Mouse (Mus musculus): Measurements from ENCODE around the gene Hdhd3. TPM values are rescaled to one million over a fixed set of nuclear protein-coding genes. Genes with fewer than 3 reads are reported as not detected.
"Not testable (repeated sequence)": the region's sequence is repeated elsewhere in the genome, so short reads cannot be mapped to it uniquely, and the experiment has no call there.

The Hdhd3 gene
- polyA plus RNA-seq, 1 experiment, result 26.8 TPM

DNA sequence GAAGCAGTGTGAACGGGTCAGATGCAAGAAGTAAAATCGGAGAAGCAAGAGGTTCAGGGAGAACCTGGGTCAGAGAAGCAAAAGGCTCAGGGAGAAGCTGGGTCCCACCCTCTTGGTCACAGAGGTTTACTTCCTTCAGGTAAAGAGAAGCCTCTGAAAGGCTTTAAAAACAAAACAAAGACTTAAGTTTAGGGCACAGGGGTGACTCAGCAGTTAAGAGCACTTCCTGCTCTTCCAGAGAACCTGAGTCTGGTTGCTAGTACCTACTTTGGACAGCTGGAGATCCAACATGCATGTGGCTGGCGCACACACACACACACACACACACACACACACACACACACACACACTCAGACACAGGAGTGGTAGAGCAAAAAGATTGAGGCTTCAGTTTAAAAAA, 18.3 kb downstream of the Hdhd3 start:
- H3K36me3 ChIP-seq (ENCODE audit: control insufficient read depth, insufficient read depth), result no peaks in the 10 kb centered on the region
- H3K4me2 ChIP-seq (ENCODE audit: low read depth), result no peak overlapping the region
- H3K4me3 ChIP-seq, result no peak overlapping the region
- no peaks in the 10 kb centered on the region for H3K27me3 ChIP-seq (ENCODE audit: control insufficient read depth, insufficient read depth, insufficient read length)
- H3K79me2 ChIP-seq (ENCODE audit: control insufficient read depth, insufficient read depth), result no peaks in the 10 kb centered on the region
- no peak overlapping the region for H3ac ChIP-seq (ENCODE audit: control insufficient read depth, insufficient read length)
- TF ChIP-seq MYOG (IDR thresholded peaks at IDR 0.05; ENCODE audit: control insufficient read depth in 1 of 3, insufficient read depth in 1 of 3, insufficient read length in 2 of 3, low read depth in 2 of 3) (no peak), MYOD1 (IDR thresholded peaks at IDR 0.05; ENCODE audit: control insufficient read depth in 1 of 3, insufficient read length in 2 of 3, low read depth in 2 of 3) (no peak), MAX (IDR thresholded peaks at IDR 0.05; ENCODE audit: low read depth) (no peak), POLR2A (IDR thresholded peaks at IDR 0.05; ENCODE audit: insufficient read length, low read depth) (no peak), REST (IDR thresholded peaks at IDR 0.05; ENCODE audit: insufficient read depth, insufficient read length) (no peak), SRF (IDR thresholded peaks at IDR 0.05; ENCODE audit: control insufficient read depth, insufficient read length, low read depth) (no peak), TCF12 (IDR thresholded peaks at IDR 0.05; ENCODE audit: insufficient read depth, poor library complexity, severe bottlenecking) (no peak), POLR2AphosphoS2 (IDR thresholded peaks at IDR 0.05; ENCODE audit: insufficient read length, low read depth) (no peak), E2F4 (IDR thresholded peaks at IDR 0.05; ENCODE audit: insufficient read depth) (no peak), USF1 (IDR thresholded peaks at IDR 0.05; ENCODE audit: low read depth) (no peak), CEBPB (IDR thresholded peaks at IDR 0.05; ENCODE audit: insufficient read depth, poor library complexity, severe bottlenecking) (no peak), TCF3 (IDR thresholded peaks at IDR 0.05; ENCODE audit: insufficient read length, low read depth) (no peak)

DNA sequence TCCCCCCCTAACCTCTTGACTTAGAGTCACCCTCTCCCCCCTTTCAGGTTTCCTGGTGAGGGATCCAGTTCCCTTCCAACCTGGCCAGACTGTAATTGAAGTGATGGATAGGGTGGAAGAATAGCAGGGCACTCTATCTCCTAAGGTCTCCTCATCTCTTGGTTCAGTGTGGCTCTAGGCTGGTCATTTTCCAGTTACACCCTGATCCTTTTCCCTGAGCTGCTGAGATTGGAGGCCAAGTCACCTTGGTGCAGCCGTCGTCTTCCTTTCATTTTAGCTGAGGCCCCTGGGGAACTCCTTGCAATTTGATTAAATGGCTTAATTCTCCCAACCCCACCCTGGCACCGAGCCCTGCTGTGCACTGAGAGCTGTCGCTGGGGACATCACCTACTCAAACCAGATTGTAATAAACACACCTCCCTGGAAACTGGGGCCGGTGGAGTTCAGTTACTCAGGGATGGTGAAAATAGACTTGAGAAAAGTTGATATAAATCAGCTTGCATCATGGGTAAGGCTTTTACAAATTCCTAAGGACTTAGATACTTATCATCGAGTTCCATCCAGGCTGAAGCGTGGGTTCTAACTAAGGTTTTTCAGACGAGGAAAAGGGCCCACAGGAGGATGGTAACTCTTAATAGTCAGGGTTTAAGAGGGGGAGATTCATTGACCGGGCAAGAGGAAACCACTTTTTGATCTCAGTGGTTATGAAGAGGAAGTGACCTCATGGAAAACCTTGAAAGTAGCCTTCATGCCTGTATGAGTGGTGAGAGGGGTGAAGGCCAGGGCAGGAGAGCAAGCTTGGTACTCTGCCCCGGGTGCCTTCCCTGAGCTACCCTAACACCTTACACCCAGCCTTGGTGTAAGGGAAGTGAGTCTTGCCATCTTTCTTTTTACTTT, 22.3 kb downstream of the Hdhd3 start:
- Histone ChIP-seq H3ac (ENCODE audit: control insufficient read depth, insufficient read length) (no peak overlapping the region), H3K79me2 (ENCODE audit: control insufficient read depth, insufficient read depth) (no peaks in the 10 kb centered on the region), H3K4me2 (ENCODE audit: low read depth) (no peak overlapping the region), H3K4me3 (no peak overlapping the region), H3K36me3 (ENCODE audit: control insufficient read depth, insufficient read depth) (no peaks in the 10 kb centered on the region), H3K27me3 (ENCODE audit: control insufficient read depth, insufficient read depth, insufficient read length) (no peaks in the 10 kb centered on the region)
- TF ChIP-seq CEBPB (IDR thresholded peaks at IDR 0.05; ENCODE audit: insufficient read depth, poor library complexity, severe bottlenecking) (no peak), POLR2AphosphoS2 (IDR thresholded peaks at IDR 0.05; ENCODE audit: insufficient read length, low read depth) (no peak), POLR2A (IDR thresholded peaks at IDR 0.05; ENCODE audit: insufficient read length, low read depth) (no peak), TCF3 (IDR thresholded peaks at IDR 0.05; ENCODE audit: insufficient read length, low read depth) (no peak), MYOD1 (IDR thresholded peaks at IDR 0.05; ENCODE audit: control insufficient read depth in 1 of 3, insufficient read length in 2 of 3, low read depth in 2 of 3) (no peak), MYOG (IDR thresholded peaks at IDR 0.05; ENCODE audit: control insufficient read depth in 1 of 3, insufficient read depth in 1 of 3, insufficient read length in 2 of 3, low read depth in 2 of 3) (no peak), USF1 (IDR thresholded peaks at IDR 0.05; ENCODE audit: low read depth) (no peak), REST (IDR thresholded peaks at IDR 0.05; ENCODE audit: insufficient read depth, insufficient read length) (no peak), SRF (IDR thresholded peaks at IDR 0.05; ENCODE audit: control insufficient read depth, insufficient read length, low read depth) (no peak)

DNA sequence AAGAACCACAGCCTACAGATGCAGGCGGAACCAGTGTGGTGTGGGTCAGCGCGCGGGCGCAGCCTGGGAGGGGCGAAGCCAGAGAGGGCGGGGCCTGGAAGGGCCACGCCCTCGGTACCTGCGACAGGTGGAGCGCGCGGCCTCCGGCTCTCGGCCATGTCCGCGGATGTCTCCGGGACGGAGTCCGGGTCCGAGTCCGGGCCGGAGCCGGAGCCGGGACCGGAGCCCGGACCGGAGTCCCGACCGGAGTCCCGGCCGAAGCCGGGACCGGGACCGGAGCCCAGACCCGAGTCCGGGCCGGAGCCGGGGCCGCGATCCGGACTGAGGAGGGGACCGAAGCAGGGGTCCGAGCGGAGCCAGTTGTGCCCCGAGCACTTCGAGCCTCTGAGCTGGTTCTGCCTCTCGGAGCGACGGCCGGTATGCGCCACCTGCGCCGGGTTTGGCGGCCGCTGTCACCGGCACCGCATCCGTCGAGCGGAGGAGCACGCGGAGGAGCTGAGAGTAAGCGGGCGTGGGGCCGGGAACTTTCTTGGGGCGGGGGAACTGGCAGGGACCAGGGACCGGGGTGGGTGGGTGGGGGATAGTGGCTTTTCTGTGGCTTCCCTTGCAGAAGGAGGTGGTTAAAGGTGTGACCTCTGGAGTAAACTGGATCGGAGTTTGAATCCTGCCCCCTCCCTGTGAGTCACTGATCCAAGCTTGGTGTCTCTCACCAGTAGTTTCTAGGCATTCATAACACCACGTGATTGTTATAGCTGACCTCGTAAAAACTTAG, 23.1 kb downstream of the Hdhd3 start, which contains the start of gene Bspry:
TSS of gene Bspry (plus strand) at position 117 of the 772 bp plus-strand sequence.
- H3K4me2 ChIP-seq (ENCODE audit: low read depth), result no peak within 1 kb of the TSS
- H3K4me3 ChIP-seq, result no peak within 1 kb of the TSS
- no peaks in the 10 kb centered on the region for H3K79me2 ChIP-seq (ENCODE audit: control insufficient read depth, insufficient read depth)
- H3K27me3 ChIP-seq (ENCODE audit: control insufficient read depth, insufficient read depth, insufficient read length), result no peaks in the 10 kb centered on the region
- TF ChIP-seq POLR2AphosphoS2 (IDR thresholded peaks at IDR 0.05; ENCODE audit: insufficient read length, low read depth) (no peak), REST (IDR thresholded peaks at IDR 0.05; ENCODE audit: insufficient read depth, insufficient read length) (no peak), CEBPB (IDR thresholded peaks at IDR 0.05; ENCODE audit: insufficient read depth, poor library complexity, severe bottlenecking) (no peak), USF1 (IDR thresholded peaks at IDR 0.05; ENCODE audit: low read depth) (no peak), TCF12 (IDR thresholded peaks at IDR 0.05; ENCODE audit: insufficient read depth, poor library complexity, severe bottlenecking) (no peak), TCF3 (IDR thresholded peaks at IDR 0.05; ENCODE audit: insufficient read length, low read depth) (no peak), SRF (IDR thresholded peaks at IDR 0.05; ENCODE audit: control insufficient read depth, insufficient read length, low read depth) (no peak), MYOD1 (IDR thresholded peaks at IDR 0.05; ENCODE audit: control insufficient read depth in 1 of 3, insufficient read length in 2 of 3, low read depth in 2 of 3) (no peak), MAX (IDR thresholded peaks at IDR 0.05; ENCODE audit: low read depth) (no peak), MYOG (IDR thresholded peaks at IDR 0.05; ENCODE audit: control insufficient read depth in 1 of 3, insufficient read depth in 1 of 3, insufficient read length in 2 of 3, low read depth in 2 of 3) (no peak)
- no peaks in the 10 kb centered on the region for H3K36me3 ChIP-seq (ENCODE audit: control insufficient read depth, insufficient read depth)
- no peak within 1 kb of the TSS for H3ac ChIP-seq (ENCODE audit: control insufficient read depth, insufficient read length)

DNA sequence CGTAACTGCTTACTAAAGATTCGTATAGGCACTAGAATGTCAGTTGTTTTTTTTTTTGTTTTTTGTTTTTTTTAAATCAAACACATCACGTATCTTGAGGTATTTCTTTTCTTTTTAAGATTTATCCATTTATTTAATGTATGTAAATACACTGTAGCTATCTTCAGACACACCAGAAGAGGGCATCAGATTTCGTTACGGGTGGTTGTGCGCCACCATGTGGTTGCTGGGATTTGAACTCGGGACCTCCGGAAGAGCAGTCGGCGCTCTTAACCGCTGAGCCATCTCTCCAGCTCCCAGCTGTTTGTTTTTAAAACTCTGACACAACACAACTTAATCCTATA, 23.7 kb downstream of the Hdhd3 start:
- not testable (repeated sequence) for H3K79me2 ChIP-seq (ENCODE audit: control insufficient read depth, insufficient read depth); H3K4me3 ChIP-seq; H3ac ChIP-seq (ENCODE audit: control insufficient read depth, insufficient read length); H3K36me3 ChIP-seq (ENCODE audit: control insufficient read depth, insufficient read depth); H3K4me2 ChIP-seq (ENCODE audit: low read depth); H3K27me3 ChIP-seq (ENCODE audit: control insufficient read depth, insufficient read depth, insufficient read length)

Measured in myocyte (in vitro differentiated cells).